Mouse (Mus musculus) inflammation-experienced regulatory T-cells, adult 6 months (primary cell): Measurements from ENCODE around the gene Fbxo17. TPM values are rescaled to one million over a fixed set of nuclear protein-coding genes. Genes with fewer than 3 reads are reported as not detected.

Experiments used
- ATAC-seq: one replicate; pipeline ENCODE4 v1.8.0; 2017
- polyA plus RNA-seq, 3 experiments: library from polyadenylated mRNA; unstranded; fragments of 100-300 nt; shearing (Covaris generic); gene quantifications; one replicate each; pipeline ENCODE4 v1.2.1; 2017

Fbxo17 gene
- polyA plus RNA-seq, 3 experiments from 2014 or later, result 1.4 to 9.9 (median 6.4) TPM

DNA sequence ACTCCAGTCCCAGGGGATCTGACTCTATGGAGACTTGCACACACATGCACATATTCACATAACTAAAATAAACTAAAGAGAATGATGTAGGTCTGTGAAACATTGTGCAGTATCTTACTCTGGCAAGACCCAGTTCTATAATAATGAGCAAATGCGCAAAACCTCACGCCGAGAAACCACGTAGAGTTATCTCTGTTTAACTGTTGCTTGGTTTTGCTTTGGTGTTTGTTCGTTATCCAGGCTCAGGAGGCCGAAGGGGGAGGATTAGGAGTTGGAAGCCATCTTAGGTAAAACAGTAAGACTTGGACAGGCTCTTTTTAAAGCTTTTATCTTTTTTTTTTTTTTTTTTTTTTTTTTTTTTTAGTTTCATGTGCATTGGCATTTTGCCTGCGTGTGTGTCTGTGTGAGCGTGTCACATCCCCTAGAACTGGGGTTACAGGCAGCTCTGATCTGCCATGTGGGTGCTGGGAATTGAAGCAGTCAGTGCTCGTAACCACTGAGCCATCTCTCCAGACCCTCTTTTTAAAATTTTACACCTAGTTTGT is 52.9 kb downstream of the Fbxo17 start:
- ATAC-seq, result no peak

- no peak for ATAC-seq
Observed at GRCm38 (mm10) chr7:28770309-28770708, 53.7 kb downstream of the Fbxo17 start.

DNA sequence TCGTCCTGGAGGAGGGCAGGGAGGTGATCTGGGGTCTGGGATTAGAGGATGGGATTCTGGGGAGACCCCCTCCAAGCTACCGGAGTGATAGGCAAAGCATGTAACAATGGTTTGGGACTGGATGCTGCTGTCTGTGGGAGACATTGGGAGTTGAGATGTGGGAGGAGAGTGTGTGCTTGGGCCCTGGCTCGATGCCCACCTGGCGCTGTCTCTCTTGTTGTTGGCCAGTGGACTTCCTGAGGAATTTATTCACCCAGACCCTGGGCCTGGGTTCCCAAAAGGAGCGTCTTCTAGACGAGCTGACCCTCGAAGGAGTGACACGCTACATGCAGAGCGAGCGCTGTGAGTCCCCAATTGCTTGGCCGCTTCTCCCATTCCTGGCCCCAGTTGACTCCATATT is 55.3 kb downstream of the Fbxo17 start:
- no peak for ATAC-seq

DNA sequence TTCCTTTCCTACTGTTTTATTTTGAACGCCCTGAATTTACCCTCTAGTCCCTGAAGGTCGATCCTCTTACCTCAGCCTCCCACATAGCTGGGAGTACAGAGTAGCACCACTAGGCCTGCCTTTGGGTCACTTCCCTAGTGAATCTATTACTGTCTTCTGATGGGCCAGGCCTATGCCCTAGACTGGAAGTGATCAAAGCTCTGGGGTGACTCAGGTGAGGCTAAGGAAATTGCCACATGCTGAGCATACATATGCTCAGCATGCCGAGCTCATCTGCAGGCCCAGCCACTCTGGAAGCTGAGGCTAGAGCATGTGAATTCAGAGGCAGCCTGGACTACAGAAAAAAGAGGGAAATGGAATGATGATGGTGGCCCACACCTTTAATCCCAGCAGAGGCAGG is 56.6 kb downstream of the Fbxo17 start:
- ATAC-seq, result no peak

GRCm38 (mm10) chr7:28774164-28774563 is 57.6 kb downstream of the Fbxo17 start:
- ATAC-seq, result no peak

GRCm38 (mm10) chr7:28775129-28775528 is 58.5 kb downstream of the Fbxo17 start:
- no peak for ATAC-seq

GRCm38 (mm10) chr7:28778825-28779224 is 62.2 kb downstream of the Fbxo17 start:
- ATAC-seq, result no peak

DNA sequence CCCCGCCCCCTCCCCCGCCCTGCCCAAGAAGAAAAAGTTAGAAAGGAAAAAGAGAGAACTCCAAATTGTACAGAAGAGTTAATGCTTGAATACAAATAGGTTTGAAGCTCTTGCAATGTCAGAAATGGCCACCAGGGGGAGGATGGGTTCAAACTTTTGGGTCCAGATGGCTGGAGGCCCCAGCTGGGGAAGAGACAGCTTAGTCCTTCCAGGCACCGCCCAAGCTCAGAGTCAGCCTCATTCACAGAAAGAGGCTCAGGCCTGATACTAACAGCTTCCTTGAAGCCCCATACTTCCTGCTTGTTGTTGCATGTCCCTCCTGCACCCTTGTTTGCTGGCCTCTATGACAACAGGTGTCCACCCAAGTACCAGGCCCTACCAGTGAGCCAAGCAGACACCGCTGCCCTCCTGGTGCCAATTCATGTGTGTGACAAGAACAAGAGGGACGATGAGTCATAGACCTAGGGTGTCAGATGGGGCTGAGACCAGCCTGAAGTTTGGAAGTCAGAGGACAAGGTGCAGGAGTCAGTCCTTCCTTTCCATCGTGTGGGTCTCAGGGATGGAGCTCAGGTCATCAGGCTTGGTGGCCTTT is 63.6 kb downstream of the Fbxo17 start:
- ATAC-seq, result peak; percentile 24

DNA sequence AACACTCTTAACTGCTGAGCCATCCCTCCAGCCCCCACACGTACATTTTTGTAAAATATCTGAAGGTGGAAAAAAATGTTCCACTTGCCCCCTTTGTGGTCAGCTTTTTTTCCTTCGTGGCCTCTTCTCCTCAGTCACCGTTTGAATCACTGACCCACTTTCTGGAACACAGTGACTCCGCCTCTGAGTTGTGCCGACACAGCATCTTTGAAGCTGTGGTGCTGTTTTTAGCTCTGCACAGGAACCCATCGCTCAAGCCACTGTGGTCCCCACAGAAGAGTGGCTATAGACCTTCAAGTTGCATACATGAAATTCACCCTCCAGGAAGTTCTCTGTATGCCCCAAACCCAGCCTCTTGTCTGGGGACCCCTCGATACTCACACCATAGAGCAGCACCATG is 64.3 kb downstream of the Fbxo17 start:
- peak; percentile 42 for ATAC-seq

GRCm38 (mm10) chr7:28781261-28781663 is 64.7 kb downstream of the Fbxo17 start:
- peak; percentile 91 for ATAC-seq

GRCm38 (mm10) chr7:28785161-28785560 is 68.6 kb downstream of the Fbxo17 start:
- ATAC-seq, result no peak

Other genes with a start within 250 kb of the Fbxo17 start
- gene Ifnl2, start 206.3 kb upstream of the Fbxo17 start, polyA plus RNA-seq, result not detected
- gene Ifnl3, start 194.0 kb upstream of the Fbxo17 start, polyA plus RNA-seq, result not detected
- not detected for gene Sycn, start 175.9 kb upstream of the Fbxo17 start, polyA plus RNA-seq
- 1 to 10 TPM in 1 of 3 experiments, not detected in 2; 1.4 TPM for gene Nccrp1, start 169.6 kb upstream of the Fbxo17 start, polyA plus RNA-seq
- gene Samd4b, start 118.7 kb upstream of the Fbxo17 start, polyA plus RNA-seq, result 1 to 10 TPM; 6.4 to 9.8 (median 8.2) TPM
- gene Pak4, start 118.6 kb upstream of the Fbxo17 start, polyA plus RNA-seq, result 1 to 10 TPM; 2.1 to 3.7 (median 2.6) TPM
- not detected for gene Acp7, start 85.5 kb upstream of the Fbxo17 start, polyA plus RNA-seq
- gene Fbxo27, start 24.0 kb upstream of the Fbxo17 start, polyA plus RNA-seq, result 1 to 10 TPM in 2 of 3 experiments, under 1 TPM in 1; 0.93 to 4.4 (median 1.3) TPM
- 10 to 100 TPM; 55.8 to 67.1 (median 65.2) TPM for gene Mrps12, start 25.0 kb downstream of the Fbxo17 start, polyA plus RNA-seq
- gene Sars2, start 25.2 kb downstream of the Fbxo17 start, polyA plus RNA-seq, result 10 to 100 TPM in 2 of 3 experiments, 1 to 10 TPM in 1; 9.1 to 13.2 (median 10.8) TPM
- not detected for gene Ccer2, start 39.4 kb downstream of the Fbxo17 start, polyA plus RNA-seq
- 100 to 1,000 TPM in 1 of 3 experiments, 10 to 100 TPM in 2; 65.3 to 134 (median 90.9) TPM for gene Sirt2, start 49.9 kb downstream of the Fbxo17 start, polyA plus RNA-seq
- 10 to 100 TPM; 46.0 to 72.8 (median 53.3) TPM for gene Nfkbib, start 50.7 kb downstream of the Fbxo17 start, polyA plus RNA-seq
- 100 to 1,000 TPM; 216 to 294 (median 288) TPM for gene Rinl, start 72.2 kb downstream of the Fbxo17 start, polyA plus RNA-seq
- 100 to 1,000 TPM; 171 to 386 (median 383) TPM for gene Hnrnpl, start 91.7 kb downstream of the Fbxo17 start, polyA plus RNA-seq
- gene Ech1, start 108.4 kb downstream of the Fbxo17 start, polyA plus RNA-seq, result 100 to 1,000 TPM; 190 to 267 (median 222) TPM
- 10 to 100 TPM; 18.1 to 38.8 (median 20.9) TPM for gene Lgals4, start 117.0 kb downstream of the Fbxo17 start, polyA plus RNA-seq
- 1 to 10 TPM in 1 of 3 experiments, under 1 TPM in 1, not detected in 1; 0.46 to 5.6 TPM for gene Lgals7, start 147.0 kb downstream of the Fbxo17 start, polyA plus RNA-seq
- gene Capn12, start 164.6 kb downstream of the Fbxo17 start, polyA plus RNA-seq, result under 1 TPM in 1 of 3 experiments, not detected in 2; 0.15 TPM
- 100 to 1,000 TPM in 1 of 3 experiments, 10 to 100 TPM in 2; 74.2 to 145 (median 93.4) TPM for gene Actn4, start 245.5 kb downstream of the Fbxo17 start, polyA plus RNA-seq